Mouse (Mus musculus) neural tube, embryonic 10.5 days (tissue): ENCODE results near the gene Akr1b8.
"Not testable (repeated sequence)": the region's sequence is repeated elsewhere in the genome, so short reads cannot be mapped to it uniquely, and the experiment has no call there.

ENCODE experiments used
- DNase-seq: peaks from one replicate; pipeline ENCODE4 v3.0.0-alpha.2; 2017; ENCODE audit warnings: low spot score; ENCODE audit errors: extremely low spot score

Akr1b8 gene

DNA sequence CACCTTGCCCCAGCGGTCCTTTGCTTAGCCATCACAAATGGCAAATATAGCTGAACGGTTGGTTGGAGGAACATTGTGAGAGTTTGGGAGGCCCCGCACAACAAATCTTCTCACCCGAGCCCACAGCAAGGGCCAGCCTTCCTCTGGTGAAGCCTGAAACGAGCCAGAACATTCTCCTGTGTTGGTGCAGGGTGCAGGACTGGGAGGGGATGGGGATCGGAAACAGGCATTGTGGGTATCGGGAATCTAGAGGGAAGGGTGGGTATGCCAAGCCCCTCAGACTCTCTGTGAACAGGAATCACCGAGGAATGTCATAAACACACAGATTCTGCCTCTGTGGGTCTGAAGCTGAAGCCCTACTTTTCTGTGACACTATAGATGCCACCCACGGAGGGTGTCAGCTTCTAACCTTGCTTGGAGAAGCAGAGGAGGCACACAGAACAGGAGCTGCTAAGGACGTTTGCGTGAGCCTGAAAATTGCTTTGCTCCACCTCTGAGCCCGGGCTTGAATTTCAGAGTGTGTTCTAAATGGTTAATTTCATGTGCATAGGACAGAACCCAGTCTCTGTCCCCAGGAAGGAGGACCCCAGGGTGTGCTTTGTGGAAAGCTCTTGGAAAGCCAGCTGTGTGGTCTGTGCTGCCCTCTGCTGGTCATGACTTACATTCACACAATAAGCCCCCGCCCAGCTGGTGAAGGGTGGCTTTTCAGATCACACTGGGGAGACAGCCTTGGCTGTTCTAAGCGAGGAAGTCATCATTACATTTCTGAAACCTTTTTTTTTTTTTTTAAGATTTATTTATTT, 7.6 kb upstream of the Akr1b8 start:
- peak; percentile 78 for DNase-seq

GRCm38 (mm10) chr6:34350037-34350699, 3.8 kb upstream of the Akr1b8 start:
- DNase-seq = no peak

DNA sequence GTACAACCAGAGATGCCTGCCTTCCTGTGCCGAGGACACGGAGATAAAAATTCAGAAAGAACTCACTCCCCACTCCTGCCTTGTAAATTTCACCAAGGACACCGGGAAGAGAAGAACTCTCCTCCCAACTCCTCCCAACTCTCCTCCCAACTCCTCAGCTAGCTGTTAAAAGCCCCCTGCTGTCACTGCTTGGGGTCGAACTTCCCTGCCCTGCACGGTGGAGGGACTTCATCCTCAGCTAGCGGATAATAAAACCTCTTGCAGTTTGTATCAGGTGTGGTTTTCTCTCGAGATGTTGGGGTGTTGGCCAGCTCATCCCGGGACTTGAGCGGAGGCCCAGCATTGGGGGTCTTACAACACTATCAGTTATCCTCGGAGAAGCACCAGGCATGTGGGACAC, 2.4 kb upstream of the Akr1b8 start:
- DNase-seq = not testable (repeated sequence)

DNA sequence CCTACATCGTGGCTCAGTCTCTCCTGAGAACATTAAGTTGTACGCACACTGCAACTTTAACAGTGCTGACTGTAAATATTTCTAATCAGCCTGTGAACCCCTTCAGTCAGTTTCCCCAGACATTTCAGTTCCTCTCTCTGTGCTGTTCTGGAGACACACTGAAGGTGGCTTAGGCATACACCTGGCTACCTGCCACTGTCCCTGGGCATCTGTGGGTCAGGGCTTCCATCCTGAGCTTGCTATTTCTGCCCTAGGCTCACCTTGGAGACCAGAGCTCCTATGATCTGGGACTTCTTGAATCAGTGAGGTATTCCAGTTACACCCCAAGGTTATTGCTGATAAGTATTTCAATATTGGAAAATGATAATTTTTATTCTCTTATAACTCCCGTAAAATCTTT, 1.5 kb upstream of the Akr1b8 start:
- DNase-seq = no peak

DNA sequence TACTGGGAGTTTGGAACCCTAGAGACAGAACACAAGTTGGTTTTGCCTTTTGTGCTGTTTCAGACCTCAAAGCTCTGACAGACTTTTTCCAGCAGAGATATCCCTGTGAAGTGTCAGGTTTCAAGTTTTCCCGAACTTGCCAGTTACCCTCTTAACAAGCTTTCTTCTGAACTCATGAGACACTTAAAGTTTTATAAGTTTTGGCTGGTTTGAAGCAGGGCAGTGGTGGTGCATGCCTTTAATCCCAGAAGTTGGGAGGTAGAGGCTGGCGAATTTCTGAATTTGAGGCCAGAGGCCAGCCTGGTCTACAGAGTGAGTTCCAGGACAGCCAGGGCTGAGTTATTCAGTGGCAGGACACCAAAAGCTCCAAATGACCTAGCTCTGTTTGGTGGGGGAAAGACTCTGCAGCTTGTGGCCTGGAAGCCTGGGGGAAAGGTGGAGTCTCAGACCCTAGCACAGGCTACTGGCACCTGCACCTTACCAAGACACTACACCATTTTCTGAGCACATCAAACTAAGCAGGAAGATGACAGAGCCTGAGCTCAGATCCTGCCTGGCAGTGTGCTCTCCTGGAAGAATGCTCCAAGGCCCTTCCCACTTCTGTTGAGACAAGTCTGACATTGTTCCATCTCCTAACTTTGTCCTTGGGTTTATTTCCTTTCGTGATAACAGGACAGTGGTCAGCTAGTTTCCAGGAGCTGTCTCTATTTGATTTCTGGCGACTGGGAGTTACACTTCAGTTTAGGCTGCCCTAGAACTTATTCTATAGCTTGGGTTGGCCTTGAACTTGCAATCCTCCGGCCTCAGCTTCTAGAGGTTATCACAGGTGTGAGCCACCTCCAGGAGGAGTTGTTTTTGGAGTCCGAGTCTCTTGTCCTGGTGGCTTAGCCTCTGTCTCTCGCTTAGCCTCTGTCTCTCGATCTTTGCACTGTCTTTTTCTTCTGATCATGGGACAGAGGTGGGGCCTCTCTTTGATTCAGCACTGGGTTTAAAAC, 732 bp downstream of the Akr1b8 start:
- DNase-seq = no peak

DNA sequence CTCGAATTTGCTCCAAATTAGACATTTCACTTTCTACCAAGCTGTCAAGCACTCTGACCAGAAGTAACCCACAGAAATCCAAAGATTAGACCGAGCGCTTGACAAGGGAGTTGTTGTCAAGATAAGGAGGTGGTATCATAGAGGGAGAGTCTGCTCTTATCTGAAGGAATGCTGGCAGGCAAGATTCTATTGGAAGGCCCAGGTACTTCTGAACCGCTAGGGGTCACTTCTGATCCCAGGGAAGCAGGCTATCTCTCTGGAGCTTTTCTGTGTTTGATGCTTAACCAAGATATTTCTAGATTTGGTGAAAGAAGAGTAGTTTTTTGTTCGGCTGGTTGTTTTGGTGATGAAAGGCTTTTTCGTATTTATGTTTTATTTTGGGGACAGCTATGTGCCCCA, 1.4 kb downstream of the Akr1b8 start:
- DNase-seq = no peak

GRCm38 (mm10) chr6:34355841-34356240, 1.9 kb downstream of the Akr1b8 start:
- DNase-seq = no peak

GRCm38 (mm10) chr6:34364217-34365136, 10.6 kb downstream of the Akr1b8 start:
- DNase-seq = no peak

DNA sequence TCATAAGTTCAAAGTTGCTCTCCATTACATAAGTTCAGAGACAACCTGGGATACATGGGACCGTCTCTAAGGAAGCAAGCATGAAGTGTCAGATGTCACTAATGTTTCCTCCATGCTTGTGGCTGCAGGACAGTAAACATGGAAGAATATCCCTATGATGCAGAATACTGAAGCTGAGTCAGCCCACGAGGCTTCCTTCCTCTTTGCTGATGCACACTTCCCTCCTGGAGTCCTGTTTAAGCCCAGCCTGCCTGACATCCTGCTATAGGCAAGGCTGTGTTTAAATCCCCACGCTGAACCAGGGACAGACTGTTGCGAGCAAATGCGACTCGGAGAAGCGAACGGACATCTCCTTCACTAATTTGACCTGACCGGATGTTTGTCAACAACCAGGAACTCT, 14.1 kb downstream of the Akr1b8 start:
- no peak for DNase-seq

DNA sequence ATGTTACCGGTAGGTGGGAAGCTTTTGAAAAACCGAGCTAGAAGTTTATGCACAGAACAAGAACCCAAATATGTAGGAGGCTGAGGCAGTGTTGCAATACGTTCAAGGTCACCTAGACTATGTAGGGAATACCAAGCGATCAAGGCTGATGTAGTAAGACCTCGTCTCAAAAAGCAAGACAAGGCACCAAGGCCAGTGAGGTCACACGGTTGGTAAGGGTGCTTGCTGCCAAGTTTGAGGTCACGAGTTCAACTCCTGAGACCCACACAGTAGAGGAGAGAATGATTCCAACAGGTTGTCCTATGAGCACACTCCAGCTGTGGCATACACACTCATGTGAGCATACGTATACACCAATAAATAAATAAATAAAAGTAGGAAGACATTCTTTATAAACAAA, 16.2 kb downstream of the Akr1b8 start:
- DNase-seq = no peak

- peak; percentile 72 for DNase-seq
Observed at GRCm38 (mm10) chr6:34371700-34372351, 17.9 kb downstream of the Akr1b8 start.

DNA sequence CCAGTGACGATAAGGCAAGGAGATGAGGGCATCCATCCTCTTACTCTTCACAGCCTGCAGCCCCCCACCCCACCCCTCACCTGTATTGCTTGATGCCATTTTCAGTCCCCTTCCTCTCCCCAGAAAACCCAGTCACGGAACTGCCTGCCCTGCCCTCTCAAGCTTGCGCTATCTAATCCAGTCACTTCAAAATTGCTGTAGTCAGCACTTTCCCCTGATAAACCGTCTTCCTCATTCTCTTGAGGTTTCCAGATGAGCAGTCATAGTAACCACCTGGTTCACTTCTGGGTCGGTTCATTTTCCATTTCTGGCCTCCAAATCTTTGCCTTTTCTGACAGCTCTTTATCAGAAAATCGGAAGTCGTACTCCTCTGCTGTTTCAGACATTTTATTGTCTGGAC, 19.9 kb downstream of the Akr1b8 start:
- DNase-seq = no peak

- not testable (repeated sequence) for DNase-seq
Observed at GRCm38 (mm10) chr6:34375888-34376287, 22.0 kb downstream of the Akr1b8 start.

GRCm38 (mm10) chr6:34383401-34383800, 29.5 kb downstream of the Akr1b8 start:
- DNase-seq = no peak

DNA sequence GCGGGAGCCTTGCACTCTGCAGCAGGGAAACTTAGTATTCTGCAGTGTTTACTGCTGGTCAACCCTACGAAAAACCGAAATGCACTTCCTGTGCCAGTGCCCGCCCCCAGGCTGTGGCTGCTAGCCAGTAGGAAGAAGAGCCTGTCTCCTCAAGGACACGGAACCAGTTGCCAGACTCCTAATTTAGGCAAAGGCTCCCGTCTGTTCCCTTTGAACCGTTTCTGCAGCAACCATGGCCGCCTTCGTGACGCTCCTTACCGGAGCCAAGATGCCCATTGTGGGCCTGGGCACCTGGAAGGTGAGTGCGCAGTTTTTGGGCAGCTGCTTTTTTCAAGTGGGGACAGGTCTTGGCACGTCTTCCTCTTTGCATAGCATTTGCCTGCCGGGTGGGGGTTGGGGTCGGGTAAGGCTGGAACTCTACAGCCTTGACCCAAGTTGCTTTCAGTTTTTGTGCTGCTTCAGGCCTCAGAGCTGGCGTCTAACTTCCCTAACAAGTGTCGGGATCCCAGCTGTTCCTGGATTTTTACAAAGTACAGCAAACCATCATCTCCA, 30.3 kb downstream of the Akr1b8 start, which contains the start of gene Akr1b10:
Akr1b10 (plus strand) TSS at position 109 of the 552 bp plus-strand sequence.
- peak; percentile 62 for DNase-seq

GRCm38 (mm10) chr6:34384701-34385370, 30.9 kb downstream of the Akr1b8 start:
- DNase-seq = peak; percentile 39

DNA sequence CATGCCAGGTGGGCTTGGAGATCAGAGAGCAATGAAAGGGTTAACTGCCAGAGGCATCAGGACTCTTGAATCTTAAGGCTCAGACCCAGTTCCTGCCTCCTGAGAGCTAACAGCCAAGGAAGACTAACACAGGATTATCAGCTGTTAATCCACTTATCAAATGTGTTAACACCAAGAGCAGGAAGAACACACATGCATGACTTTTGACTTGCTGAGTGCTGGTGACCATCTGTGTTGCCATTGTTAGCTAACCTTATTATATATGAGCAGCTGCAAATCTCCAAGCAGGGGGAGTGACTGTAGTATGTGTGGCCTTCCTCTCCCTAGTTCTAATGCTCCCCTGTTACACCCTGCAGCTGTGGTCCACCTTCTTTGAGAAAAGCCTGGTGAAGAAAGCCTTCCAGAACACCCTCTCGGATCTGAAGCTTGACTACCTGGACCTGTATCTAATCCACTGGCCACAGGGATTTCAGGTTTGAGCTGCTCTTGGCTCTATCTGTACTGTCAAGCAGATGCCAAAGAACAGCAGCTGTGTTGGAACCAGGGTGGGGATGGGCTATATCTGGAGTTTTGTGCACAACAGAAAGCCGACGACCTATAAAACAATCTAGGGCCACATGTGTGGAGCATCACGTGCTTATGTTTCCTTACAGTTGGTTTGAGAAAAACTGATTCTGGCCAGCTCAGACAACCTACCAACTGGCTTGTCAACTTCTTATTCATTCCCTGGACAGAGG, 34.7 kb downstream of the Akr1b8 start:
- no peak for DNase-seq

DNA sequence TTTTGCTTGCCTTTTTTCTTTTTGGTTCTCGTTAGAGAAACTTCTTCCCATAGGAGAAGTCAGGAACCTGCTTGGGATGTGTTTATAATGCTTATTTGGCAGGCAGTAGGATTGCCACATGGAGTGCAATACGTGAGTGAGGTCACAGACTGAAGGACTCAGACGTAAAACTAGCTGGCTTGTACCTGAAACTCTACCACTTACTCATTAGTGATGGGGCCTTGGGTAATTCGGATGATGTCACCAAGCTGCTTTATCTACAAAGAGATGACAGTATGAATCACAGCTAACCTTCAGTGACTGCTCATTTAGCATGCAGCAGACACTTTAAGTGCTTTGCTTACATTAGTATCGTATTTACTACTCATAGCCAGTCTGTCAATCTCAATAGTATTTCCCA, 42.0 kb downstream of the Akr1b8 start:
- DNase-seq = no peak
